Mouse (Mus musculus) ES-E14 (cell line): ENCODE results near the gene Iqsec1. TPM values are rescaled to one million over a fixed set of nuclear protein-coding genes. Genes with fewer than 3 reads are reported as not detected.

Experiments used
- DNase-seq: peaks from one replicate; pipeline ENCODE4 v3.0.0-alpha.2; 2013; ENCODE audit warnings: low read depth, low spot score
- H3K27ac ChIP-seq: 2 replicates; pipeline ENCODE4 v1.5.1; 2012; ENCODE audit warnings: low read depth, mild to moderate bottlenecking, low read length, moderate library complexity, mixed read lengths; ENCODE audit not compliant: poor library complexity, insufficient read depth, severe bottlenecking
- H3K36me3 ChIP-seq: 2 replicates; pipeline ENCODE4 v1.6.1; 2012; ENCODE audit warnings: mild to moderate bottlenecking, low read length, moderate library complexity, mixed read lengths; ENCODE audit not compliant: control insufficient read depth, poor library complexity, insufficient read depth, severe bottlenecking
- H3K4me1 ChIP-seq, 2 experiments: fragments of 150-350 bp in 1 of 2; sonication (generic) in 1 of 2; 2 replicates each; pipeline ENCODE4 v1.6.1; 2012; ENCODE audit warnings: low read length in 2 of 2, mild to moderate bottlenecking in 1 of 2, mixed read lengths in 1 of 2; ENCODE audit not compliant: control insufficient read depth in 2 of 2, insufficient read depth in 2 of 2, poor library complexity in 1 of 2
- H3K4me3 ChIP-seq, 2 experiments: fragments of 150-350 bp in 1 of 2; sonication (generic) in 1 of 2; 2 replicates each; pipeline ENCODE4 v1.5.1; 2012; ENCODE audit warnings: low read length in 2 of 2, low read depth in 1 of 2, mild to moderate bottlenecking in 1 of 2, mixed read lengths in 1 of 2; ENCODE audit not compliant: insufficient read depth in 1 of 2, poor library complexity in 1 of 2, severe bottlenecking in 1 of 2
- H3K9ac ChIP-seq: 2 replicates; pipeline ENCODE4 v1.6.1; 2012; ENCODE audit warnings: low read depth, mild to moderate bottlenecking, low read length, mixed read lengths; ENCODE audit not compliant: poor library complexity, insufficient read depth, severe bottlenecking
- H3K9me3 ChIP-seq: fragments of 150-350 bp; sonication (generic); 2 replicates; pipeline ENCODE4 v1.6.1; 2012; ENCODE audit warnings: low read depth, mild to moderate bottlenecking, low read length; ENCODE audit not compliant: control insufficient read depth, insufficient read depth
- CHD2 ChIP-seq: IDR thresholded peaks from 2 replicates; pipeline ENCODE4 v1.6.1; 2014; ENCODE audit warnings: mild to moderate bottlenecking, low read depth, low read length, inconsistent platforms
- HCFC1 ChIP-seq: IDR thresholded peaks from 2 replicates; pipeline ENCODE4 v1.6.1; 2012; ENCODE audit warnings: low read length, inconsistent platforms, borderline replicate concordance; ENCODE audit not compliant: insufficient read depth
- MAFK ChIP-seq: IDR thresholded peaks from 2 replicates; pipeline ENCODE4 v1.6.1; 2014; ENCODE audit warnings: mild to moderate bottlenecking, low read depth, low read length, inconsistent platforms; ENCODE audit not compliant: insufficient read depth
- ZC3H11A ChIP-seq: IDR thresholded peaks from 2 replicates; pipeline ENCODE4 v1.6.1; 2012; ENCODE audit warnings: low read depth, mild to moderate bottlenecking, inconsistent platforms, low read length, borderline replicate concordance
- ZNF384 ChIP-seq: IDR thresholded peaks from 2 replicates; pipeline ENCODE4 v1.6.1; 2012; ENCODE audit warnings: low read depth, low read length, inconsistent platforms
- in situ Hi-C, 2 experiments: fragments of 600-800 bp; cut with MboI; formaldehyde crosslinking; loops; one replicate each; pipeline ENCODE4 v1.15.1; 2025; ENCODE audit warnings: low sequenced_read_pairs in 2 of 2, inconsistent platforms in 1 of 2; ENCODE audit not compliant: unreplicated experiment in 2 of 2
- total RNA-seq: library from RNA; depleted of rRNA; stranded (reverse); fragments of 300-350 nt; gene quantifications from 2 replicates; pipeline ENCODE4 v1.2.3, GENCODE M21; 2012

Gene Iqsec1
- total RNA-seq, 1 experiment, result 18.8 TPM

- TF ChIP-seq ZNF384, result no peak
- no peak for TF ChIP-seq HCFC1
- no peak for TF ChIP-seq ZC3H11A
- TF ChIP-seq MAFK, result no peak
- TF ChIP-seq CHD2, result no peak
These were observed 12.5 kb upstream of the Iqsec1 start for GRCm38 (mm10) chr6:91000819-91001525.

GRCm38 (mm10) chr6:90999176-90999575 is 10.7 kb upstream of the Iqsec1 start:
- in situ Hi-C loops, result no loop called here
- Histone ChIP-seq H3K9me3 (no peaks in the 10 kb centered on the region), H3K27ac (no peak overlapping the region), H3K4me1 (peaks cover 0 to 26% of the 10 kb centered on the region in 2 experiments; a peak in 2 of 4 replicates), H3K36me3 (no peaks in the 10 kb centered on the region), H3K9ac (no peak overlapping the region), H3K4me3 (no peak overlapping the region)
- DNase-seq, result no peak
- TF ChIP-seq CHD2 (no peak), MAFK (no peak)

More at GRCm38 (mm10) chr6:91000819-91001525, 12.5 kb upstream of the Iqsec1 start:
- H3K4me1 ChIP-seq, result peaks cover 0 to 26% of the 10 kb centered on the region in 2 experiments; a peak in 2 of 4 replicates
- H3K9me3 ChIP-seq, result no peaks in the 10 kb centered on the region
- no peaks in the 10 kb centered on the region for H3K36me3 ChIP-seq
- in situ Hi-C loops, result no loop called here
- peak overlapping the region; percentile 34 to 44; a peak in 3 of 4 replicates for H3K4me3 ChIP-seq
- H3K9ac ChIP-seq, result peak overlapping the region; percentile 46; the same call in 1 of the 2 replicates
- DNase-seq, result no peak
- H3K27ac ChIP-seq, result peak overlapping the region; percentile 55; the same call in 1 of the 2 replicates

GRCm38 (mm10) chr6:90997025-90997424 is 8.5 kb upstream of the Iqsec1 start:
- peaks cover 0 to 19% of the 10 kb centered on the region in 2 experiments; a peak in 2 of 4 replicates for H3K4me1 ChIP-seq
- DNase-seq, result no peak
- in situ Hi-C loops, result no loop called here
- H3K4me3 ChIP-seq, result no peak overlapping the region
- H3K27ac ChIP-seq, result no peak overlapping the region
- no peak overlapping the region for H3K9ac ChIP-seq
- no peaks in the 10 kb centered on the region for H3K36me3 ChIP-seq
- TF ChIP-seq MAFK (no peak), HCFC1 (no peak), ZC3H11A (no peak), ZNF384 (no peak), CHD2 (no peak)
- H3K9me3 ChIP-seq, result no peaks in the 10 kb centered on the region

GRCm38 (mm10) chr6:90996181-90996580 is 7.7 kb upstream of the Iqsec1 start:
- H3K9ac ChIP-seq, result no peak overlapping the region
- no peak for DNase-seq
- no peak overlapping the region for H3K4me3 ChIP-seq
- no peak overlapping the region for H3K27ac ChIP-seq
- H3K4me1 ChIP-seq, result peaks cover 0 to 14% of the 10 kb centered on the region in 2 experiments; a peak in 2 of 4 replicates
- no peaks in the 10 kb centered on the region for H3K9me3 ChIP-seq
- in situ Hi-C loops, result no loop called here
- TF ChIP-seq MAFK (no peak), CHD2 (no peak), ZC3H11A (no peak), HCFC1 (no peak)
- no peaks in the 10 kb centered on the region for H3K36me3 ChIP-seq

GRCm38 (mm10) chr6:90988299-90988625 is 223 bp downstream of the Iqsec1 start:
- Histone ChIP-seq H3K4me1 (peaks cover 2% of the 10 kb centered on the region in 2 experiments; a peak in 2 of 4 replicates), H3K4me3 (peak overlapping the region; percentile 85 to 100), H3K27ac (no peak overlapping the region), H3K9ac (peak overlapping the region; percentile 71), H3K9me3 (no peaks in the 10 kb centered on the region), H3K36me3 (no peaks in the 10 kb centered on the region)
- TF ChIP-seq ZC3H11A, result no peak
- no peak for TF ChIP-seq MAFK
- no peak for TF ChIP-seq ZNF384
- no peak for TF ChIP-seq HCFC1
- TF ChIP-seq CHD2, result no peak
- in situ Hi-C loops, result no loop called here
- DNase-seq, result no peak
